Mouse (Mus musculus) frontal cortex, adult (tissue): ENCODE measurements around the gene Olfr1295.

ENCODE experiments used
- ATAC-seq: cut with Nextera tagmentation; 2 replicates; pipeline ENCODE4 v1.9.2; 2017; ENCODE audit warnings: mild to moderate bottlenecking, moderate library complexity, mixed read lengths; ENCODE audit not compliant: low TSS enrichment

The Olfr1295 gene

DNA sequence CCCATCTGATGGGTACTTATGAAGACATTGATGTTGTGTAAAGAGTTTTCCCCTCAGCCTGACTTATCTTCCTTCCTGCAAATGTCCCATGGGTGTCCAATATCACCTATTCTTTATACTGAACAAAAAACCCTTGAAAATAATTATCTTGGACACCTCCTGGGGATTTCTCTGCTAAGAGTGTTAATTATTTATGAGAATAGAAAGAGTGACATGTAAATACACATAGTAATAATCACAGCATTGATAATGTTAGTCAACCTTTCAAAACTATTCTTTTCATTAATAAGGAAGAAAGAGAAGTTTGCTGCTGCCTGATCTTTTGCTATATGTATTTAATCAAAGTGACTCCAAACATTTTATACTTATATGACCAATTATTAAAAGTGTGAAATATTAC lies at the start of gene Olfr1295:
Gene Olfr1295, minus strand, starts transcription at position 101 of the 400 bp plus-strand sequence.
- no peak for ATAC-seq

DNA sequence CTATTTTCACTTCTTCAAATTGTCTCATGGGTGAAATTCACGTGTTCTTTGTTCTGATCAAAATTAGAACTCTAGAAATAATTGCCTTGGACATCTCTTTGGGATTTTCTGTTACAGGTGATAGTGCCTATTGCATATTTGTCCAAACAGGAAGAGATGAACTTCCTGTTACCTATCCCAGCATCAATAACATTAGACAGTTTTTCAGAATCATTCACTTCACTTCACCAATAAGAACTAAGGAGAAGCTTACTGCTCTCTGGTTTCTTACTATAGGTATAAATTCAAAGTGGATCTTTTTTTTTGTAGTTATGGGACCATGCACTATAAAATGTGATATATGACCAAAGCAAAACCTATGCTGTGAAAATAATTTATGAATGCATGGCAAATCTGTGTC lies 29.3 kb downstream of the Olfr1295 start, which contains the start of gene Olfr1294:
Gene Olfr1294, minus strand, starts transcription at position 101 of the 400 bp plus-strand sequence.
- ATAC-seq, result no peak

DNA sequence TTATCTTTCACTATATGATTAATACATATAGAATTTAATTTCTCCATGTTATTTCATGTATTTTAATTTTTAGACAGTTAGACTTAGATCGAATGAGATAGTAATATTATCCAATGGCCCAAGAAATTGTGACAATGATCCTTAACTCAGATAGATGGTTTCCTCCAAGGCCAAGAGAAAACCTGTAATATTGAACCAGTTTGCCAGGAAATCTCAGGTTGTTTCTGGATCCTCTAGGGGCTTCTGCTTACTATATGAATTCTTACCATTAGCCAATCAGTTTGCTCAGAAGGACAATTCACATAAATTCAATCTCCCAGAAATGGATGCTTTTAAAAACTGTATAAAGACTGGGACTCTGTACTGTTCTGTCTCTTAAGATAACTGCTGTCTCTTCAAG lies 44.6 kb downstream of the Olfr1295 start, which contains the start of gene Olfr1293-ps:
Gene Olfr1293-ps, plus strand, starts transcription at position 301 of the 400 bp plus-strand sequence.
- ATAC-seq, result no peak

DNA sequence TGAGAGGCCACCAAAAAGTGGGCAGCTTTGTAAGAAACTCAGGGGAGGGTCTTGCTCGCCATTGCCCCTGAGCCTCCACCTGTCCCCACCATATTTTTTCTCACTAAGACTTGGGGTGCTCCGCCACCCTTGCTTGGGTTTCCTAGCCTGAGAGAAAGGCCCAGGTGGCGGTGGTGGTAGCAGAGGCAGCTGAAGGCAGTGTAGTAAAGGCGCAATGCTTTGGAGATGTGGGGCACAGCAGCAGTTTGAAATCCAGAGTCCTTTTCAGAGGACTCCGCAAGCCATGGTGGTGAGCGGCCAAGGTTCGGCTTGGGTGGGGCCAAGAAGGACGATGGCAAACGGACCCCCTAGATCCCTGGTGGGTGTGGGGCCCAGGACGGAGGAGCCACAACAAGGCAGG lies 52.0 kb downstream of the Olfr1295 start:
- no peak for ATAC-seq
